Mouse (Mus musculus) liver, embryonic 16.5 days (tissue): ENCODE results near the gene Osbpl8. TPM values are rescaled to one million over a fixed set of nuclear protein-coding genes. Genes with fewer than 3 reads are reported as not detected.

Experiments
- ATAC-seq: fragments of 200-750 bp; cut with Nextera tagmentation; 2 replicates; pipeline ENCODE4 v1.8.0; 2017; ENCODE audit warnings: low read depth, mild to moderate bottlenecking, moderate number of reproducible peaks, moderate library complexity
- H3K27ac ChIP-seq: fragments of 300-500 bp; sonication (generic); 2 replicates; pipeline ENCODE4 v1.5.1; 2014; ENCODE audit warnings: mild to moderate bottlenecking, low read length
- H3K27me3 ChIP-seq: fragments of 300-500 bp; sonication (generic); 2 replicates; pipeline ENCODE4 v1.6.1; 2014; ENCODE audit warnings: low read depth, low read length, mixed read lengths; ENCODE audit not compliant: control insufficient read depth, insufficient read depth
- H3K36me3 ChIP-seq: fragments of 300-500 bp; sonication (generic); 2 replicates; pipeline ENCODE4 v1.6.1; 2014; ENCODE audit warnings: mild to moderate bottlenecking; ENCODE audit not compliant: control insufficient read depth, insufficient read depth
- H3K4me1 ChIP-seq: fragments of 300-500 bp; sonication (generic); 2 replicates; pipeline ENCODE4 v1.6.1; 2014; ENCODE audit warnings: low read depth, low read length, mixed read lengths; ENCODE audit not compliant: control insufficient read depth
- H3K4me2 ChIP-seq: fragments of 300-500 bp; sonication (generic); 2 replicates; pipeline ENCODE4 v1.6.1; 2014; ENCODE audit warnings: low read depth, low read length, mixed read lengths
- H3K4me3 ChIP-seq: fragments of 300-500 bp; sonication (generic); 2 replicates; pipeline ENCODE4 v1.5.1; 2014; ENCODE audit warnings: low read depth, mild to moderate bottlenecking, low read length
- H3K9ac ChIP-seq: fragments of 300-500 bp; sonication (generic); 2 replicates; pipeline ENCODE4 v1.6.1; 2014; ENCODE audit warnings: low read depth, low read length
- H3K9me3 ChIP-seq: fragments of 300-500 bp; sonication (generic); replicated peaks from 2 replicates; pipeline ENCODE4 v1.6.1; 2016; ENCODE audit warnings: low read length; ENCODE audit not compliant: control insufficient read depth
- WGBS: fragments of 180-500 bp; shearing (Covaris S2); extraction: QIAGEN DNeasy Blood & Tissue Kit; methylation state at CpG from one replicate; pipeline ENCODE4 v1.1.7; 2014; ENCODE audit not compliant: insufficient replicate concordance; 5-methylcytosine and 5-hydroxymethylcytosine counted together
- polyA plus RNA-seq: library from polyadenylated mRNA; unstranded; fragments of >200 nt; fragmentation: Nextera tagmentation; extraction: Ambion mirVana; gene quantifications from 2 replicates; pipeline ENCODE4 v1.2.1, GENCODE M21; 2015

Osbpl8 gene
- polyA plus RNA-seq, 1 experiment from 2014 or later, result 8.2 TPM

DNA sequence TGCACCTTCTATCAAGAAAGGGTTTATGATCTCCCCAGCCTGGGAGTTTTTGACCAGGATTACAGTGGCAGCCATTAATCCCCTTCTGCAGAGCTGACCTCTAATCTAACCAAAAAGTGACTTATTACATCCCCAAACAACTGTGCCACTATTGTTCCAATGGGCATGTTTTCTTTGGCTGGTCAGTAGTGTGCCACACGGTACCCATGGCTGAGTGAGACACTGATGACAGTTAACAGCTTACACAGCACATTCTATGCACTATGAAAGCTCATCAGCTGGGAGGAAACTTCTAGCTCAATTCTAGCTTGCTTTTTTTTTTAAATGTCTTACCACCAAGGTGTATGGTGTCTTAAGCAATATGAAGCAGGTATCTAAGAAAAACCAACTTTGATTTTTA lies 25.4 kb upstream of the Osbpl8 start:
- 62% methylated on average over 1 of the region's 1 CpGs for WGBS
- no peak overlapping the region for H3K9ac ChIP-seq
- no peak overlapping the region for H3K4me3 ChIP-seq
- no peak for ATAC-seq
- H3K27me3 ChIP-seq, result no peaks in the 10 kb centered on the region
- no peak overlapping the region for H3K27ac ChIP-seq
- H3K9me3 ChIP-seq, result no peaks in the 10 kb centered on the region
- no peak overlapping the region for H3K4me2 ChIP-seq
- H3K4me1 ChIP-seq, result no peaks in the 10 kb centered on the region
- H3K36me3 ChIP-seq, result no peaks in the 10 kb centered on the region

GRCm38 (mm10) chr10:111139881-111140280 lies 24.7 kb upstream of the Osbpl8 start:
- no peak for ATAC-seq
- no peaks in the 10 kb centered on the region for H3K9me3 ChIP-seq
- H3K27ac ChIP-seq, result no peak overlapping the region
- no peaks in the 10 kb centered on the region for H3K36me3 ChIP-seq
- no peak overlapping the region for H3K9ac ChIP-seq
- no peak overlapping the region for H3K4me3 ChIP-seq
- WGBS, result 62% methylated on average over 5 of the region's 5 CpGs
- no peak overlapping the region for H3K4me2 ChIP-seq
- H3K4me1 ChIP-seq, result no peaks in the 10 kb centered on the region
- H3K27me3 ChIP-seq, result no peaks in the 10 kb centered on the region

GRCm38 (mm10) chr10:111144371-111144959 lies 20.1 kb upstream of the Osbpl8 start:
- no peak overlapping the region for H3K9ac ChIP-seq
- H3K9me3 ChIP-seq, result no peaks in the 10 kb centered on the region
- 67% methylated on average over 11 of the region's 11 CpGs for whole genome bisulfite sequencing
- no peak overlapping the region for H3K4me3 ChIP-seq
- H3K4me2 ChIP-seq, result no peak overlapping the region
- ATAC-seq, result no peak
- H3K4me1 ChIP-seq, result no peaks in the 10 kb centered on the region
- H3K36me3 ChIP-seq, result no peaks in the 10 kb centered on the region
- no peaks in the 10 kb centered on the region for H3K27me3 ChIP-seq
- no peak overlapping the region for H3K27ac ChIP-seq

DNA sequence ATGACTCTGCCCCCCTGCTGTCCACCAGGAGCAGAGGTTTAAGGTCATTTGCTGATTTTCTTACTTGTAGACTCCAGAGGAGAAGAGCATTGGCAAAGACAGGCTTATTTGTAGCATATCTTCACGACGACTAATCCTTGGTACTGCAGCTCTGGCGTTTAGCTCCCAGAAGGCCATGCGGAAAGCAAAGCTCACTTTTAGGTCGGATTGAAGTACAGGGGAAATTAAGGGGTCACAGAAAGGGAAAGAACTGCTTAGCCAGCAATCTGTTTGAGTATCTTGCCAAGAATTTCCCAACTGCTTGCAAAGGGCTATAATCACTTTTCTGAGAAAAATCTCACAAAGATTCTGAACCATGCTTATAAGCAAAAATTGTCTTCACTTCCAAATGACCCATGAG lies 14.8 kb upstream of the Osbpl8 start:
- no peak overlapping the region for H3K4me3 ChIP-seq
- ATAC-seq, result no peak

GRCm38 (mm10) chr10:111155065-111155464 lies 9.5 kb upstream of the Osbpl8 start:
- WGBS, result 79% methylated on average over 3 of the region's 3 CpGs
- no peaks in the 10 kb centered on the region for H3K27me3 ChIP-seq

More for the DNA sequence above, 14.8 kb upstream of the Osbpl8 start:
- Histone ChIP-seq H3K27ac (no peak overlapping the region), H3K9me3 (no peaks in the 10 kb centered on the region), H3K36me3 (no peaks in the 10 kb centered on the region), H3K4me1 (no peaks in the 10 kb centered on the region), H3K27me3 (no peaks in the 10 kb centered on the region), H3K4me2 (no peak overlapping the region), H3K9ac (no peak overlapping the region)
- 68% methylated on average over 5 of the region's 5 CpGs for WGBS

GRCm38 (mm10) chr10:111155571-111155970 lies 9.0 kb upstream of the Osbpl8 start:
- Histone ChIP-seq H3K27ac (no peak overlapping the region), H3K27me3 (no peaks in the 10 kb centered on the region), H3K4me3 (no peak overlapping the region), H3K36me3 (no peaks in the 10 kb centered on the region), H3K4me2 (no peak overlapping the region), H3K9me3 (no peaks in the 10 kb centered on the region), H3K4me1 (no peaks in the 10 kb centered on the region; the same call in 1 of the 2 replicates), H3K9ac (no peak overlapping the region)
- 45% methylated on average over 7 of the region's 7 CpGs for WGBS
- ATAC-seq, result no peak

More at GRCm38 (mm10) chr10:111155065-111155464, 9.5 kb upstream of the Osbpl8 start:
- no peaks in the 10 kb centered on the region for H3K9me3 ChIP-seq
- no peak overlapping the region for H3K4me2 ChIP-seq
- H3K4me3 ChIP-seq, result no peak overlapping the region
- H3K4me1 ChIP-seq, result no peaks in the 10 kb centered on the region; the same call in 1 of the 2 replicates
- no peak overlapping the region for H3K27ac ChIP-seq
- no peak for ATAC-seq
- H3K9ac ChIP-seq, result no peak overlapping the region
- no peaks in the 10 kb centered on the region for H3K36me3 ChIP-seq

DNA sequence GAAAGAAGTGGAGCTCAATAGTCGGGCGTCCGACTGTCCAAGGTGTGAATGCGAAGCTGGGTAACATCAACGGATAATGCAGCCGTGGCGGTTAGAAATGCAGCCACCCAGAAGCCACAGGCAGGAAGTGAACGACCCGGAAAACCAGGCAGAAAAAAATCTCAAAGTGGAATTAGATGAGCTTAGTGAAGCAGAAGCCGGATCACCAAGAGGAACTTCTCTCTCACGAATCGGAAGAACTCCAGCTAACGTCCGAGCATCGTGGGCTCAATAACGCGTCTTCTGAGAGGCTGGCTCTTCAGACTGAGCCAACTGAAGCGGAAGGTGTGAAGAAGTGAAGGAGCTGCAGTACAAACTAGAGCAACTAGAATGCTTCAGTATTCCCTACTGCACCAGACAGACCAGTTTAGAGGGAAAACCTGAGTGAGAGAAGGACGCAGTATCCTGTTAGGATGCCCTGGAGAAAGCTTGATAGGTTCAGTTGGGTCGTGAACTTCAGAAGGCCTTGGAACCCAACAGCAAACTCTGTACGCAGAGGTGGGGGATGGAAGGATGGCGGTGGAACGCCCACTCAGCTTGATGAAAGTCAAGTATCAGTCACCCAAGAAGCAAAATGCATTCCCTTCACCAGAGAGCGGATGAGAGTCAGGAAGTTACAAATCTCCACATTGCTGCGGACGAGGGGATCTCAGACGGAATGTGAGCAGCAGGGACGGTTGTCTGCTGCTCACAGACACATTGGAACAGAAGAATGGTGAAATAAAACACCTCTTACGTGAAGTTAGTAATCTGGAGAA lies 8.0 kb upstream of the Osbpl8 start:
- no peak overlapping the region for H3K4me3 ChIP-seq
- WGBS, result 72% methylated on average over 29 of the region's 29 CpGs
- H3K36me3 ChIP-seq, result no peaks in the 10 kb centered on the region
- no peak overlapping the region for H3K27ac ChIP-seq
- no peak overlapping the region for H3K9ac ChIP-seq
- H3K4me2 ChIP-seq, result no peak overlapping the region
- ATAC-seq, result no peak
- H3K4me1 ChIP-seq, result no peaks in the 10 kb centered on the region; the same call in 1 of the 2 replicates
- no peaks in the 10 kb centered on the region for H3K27me3 ChIP-seq
- no peaks in the 10 kb centered on the region for H3K9me3 ChIP-seq

DNA sequence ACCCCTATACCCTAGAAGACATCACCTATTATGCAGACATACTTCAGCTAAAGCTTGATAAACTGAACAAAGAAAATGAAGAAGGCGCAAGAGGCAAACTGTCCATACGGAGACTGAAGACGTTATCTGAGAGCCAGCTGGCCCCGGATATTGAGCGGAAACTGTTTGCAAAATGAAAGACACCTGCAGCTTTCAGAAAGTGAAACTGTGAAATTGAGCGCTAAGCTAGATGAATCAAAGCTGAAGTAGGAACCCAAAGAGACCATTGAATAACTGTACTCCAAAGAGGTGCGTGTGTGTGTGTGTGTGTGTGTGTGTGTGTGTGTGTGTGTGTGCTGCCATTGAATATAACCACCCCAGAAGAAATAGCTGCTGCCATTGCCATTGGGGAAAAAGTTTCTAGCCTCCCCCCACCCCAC lies 7.3 kb upstream of the Osbpl8 start:
- Histone ChIP-seq H3K4me2 (no peak overlapping the region), H3K27ac (no peak overlapping the region), H3K9me3 (no peaks in the 10 kb centered on the region), H3K36me3 (no peaks in the 10 kb centered on the region), H3K4me1 (peaks cover 2% of the 10 kb centered on the region), H3K4me3 (no peak overlapping the region), H3K27me3 (no peaks in the 10 kb centered on the region), H3K9ac (no peak overlapping the region)
- ATAC-seq, result no peak
- WGBS, result 78% methylated on average over 7 of the region's 7 CpGs

- ATAC-seq, result no peak
- no peaks in the 10 kb centered on the region for H3K27me3 ChIP-seq
- peaks cover 19% of the 10 kb centered on the region for H3K4me1 ChIP-seq
- 63% methylated on average over 5 of the region's 5 CpGs for WGBS
- no peak overlapping the region for H3K4me2 ChIP-seq
- no peak overlapping the region for H3K9ac ChIP-seq
- no peaks in the 10 kb centered on the region for H3K36me3 ChIP-seq
- no peak overlapping the region for H3K4me3 ChIP-seq
- H3K9me3 ChIP-seq, result no peaks in the 10 kb centered on the region
- H3K27ac ChIP-seq, result no peak overlapping the region
Measured at GRCm38 (mm10) chr10:111159789-111160522, 4.6 kb upstream of the Osbpl8 start.
